Mouse (Mus musculus) spleen, embryonic (tissue): ENCODE results near the gene R3hdm2.

Experiments used
- CTCF ChIA-PET: fragments of 350-600 bp; sonication (Branson Sonifier 250); formaldehyde crosslinking; loops from one replicate; lab custom pipeline; 2022; lab: Charles Lee

R3hdm2 gene

GRCm38 (mm10) chr10:127420131-127420530, 40.0 kb downstream of the R3hdm2 start:
- CTCF ChIA-PET, result interaction anchor here (0.5 to 1.0 kb wide), 2 partner anchors 14 to 29 kb away, joined by 3 read pairs; no protein-coding TSS in a partner anchor

GRCm38 (mm10) chr10:127420676-127421353, 40.7 kb downstream of the R3hdm2 start:
- CTCF ChIA-PET, result interaction anchor here (0.5 to 1.0 kb wide), 2 partner anchors 13 to 30 kb away, joined by 3 read pairs; no protein-coding TSS in a partner anchor

GRCm38 (mm10) chr10:127422047-127422446, 41.9 kb downstream of the R3hdm2 start:
- CTCF ChIA-PET, result interaction anchor here (0.5 kb wide), 1 partner anchor 1311 kb away, joined by 3 read pairs; no protein-coding TSS in a partner anchor

- CTCF ChIA-PET, result no interaction called here
These were observed 45.7 kb downstream of the R3hdm2 start for GRCm38 (mm10) chr10:127425794-127426193.

- CTCF ChIA-PET, result no interaction called here
These were observed 46.5 kb downstream of the R3hdm2 start for GRCm38 (mm10) chr10:127426670-127427069.

- CTCF ChIA-PET, result no interaction called here
These were observed 47.0 kb downstream of the R3hdm2 start for GRCm38 (mm10) chr10:127427107-127427506.

GRCm38 (mm10) chr10:127427987-127428386, 47.9 kb downstream of the R3hdm2 start:
- CTCF ChIA-PET, result no interaction called here

GRCm38 (mm10) chr10:127429538-127429937, 49.4 kb downstream of the R3hdm2 start:
- CTCF ChIA-PET, result no interaction called here

- CTCF ChIA-PET, result no interaction called here
These were observed 52.3 kb downstream of the R3hdm2 start for GRCm38 (mm10) chr10:127432466-127432865.

GRCm38 (mm10) chr10:127437354-127438113, 57.4 kb downstream of the R3hdm2 start:
- CTCF ChIA-PET, result interaction anchor here (0.6 kb wide), 1 partner anchor 12 kb away, joined by 4 read pairs; no protein-coding TSS in a partner anchor

- CTCF ChIA-PET, result no interaction called here
These were observed 73.6 kb downstream of the R3hdm2 start for GRCm38 (mm10) chr10:127453701-127454100.

GRCm38 (mm10) chr10:127462411-127463096, 82.4 kb downstream of the R3hdm2 start:
- CTCF ChIA-PET, result no interaction called here

- CTCF ChIA-PET, result no interaction called here
These were observed 91.3 kb downstream of the R3hdm2 start for GRCm38 (mm10) chr10:127471281-127471988.

GRCm38 (mm10) chr10:127472722-127473121, 92.6 kb downstream of the R3hdm2 start:
- CTCF ChIA-PET, result no interaction called here

- CTCF ChIA-PET, result no interaction called here
These were observed 95.0 kb downstream of the R3hdm2 start for GRCm38 (mm10) chr10:127475175-127475574.

- CTCF ChIA-PET, result no interaction called here
These were observed 96.4 kb downstream of the R3hdm2 start for GRCm38 (mm10) chr10:127476541-127476940.

- CTCF ChIA-PET, result no interaction called here
These were observed 97.2 kb downstream of the R3hdm2 start for GRCm38 (mm10) chr10:127477301-127477700.

GRCm38 (mm10) chr10:127479131-127479530, 99.0 kb downstream of the R3hdm2 start:
- CTCF ChIA-PET, result interaction anchor here (0.5 to 0.6 kb wide), 2 partner anchors 24 to 89 kb away, joined by 4 to 5 read pairs; no protein-coding TSS in a partner anchor

- CTCF ChIA-PET, result interaction anchor here (0.6 kb wide), 1 partner anchor 512 kb away, joined by 16 read pairs; no protein-coding TSS in a partner anchor
These were observed 101.0 kb downstream of the R3hdm2 start for GRCm38 (mm10) chr10:127480833-127481813.

- CTCF ChIA-PET, result no interaction called here
These were observed 105.1 kb downstream of the R3hdm2 start for GRCm38 (mm10) chr10:127485235-127485634.
